Mouse (Mus musculus) kidney, adult 2 months (tissue): ENCODE data around the gene Hist3h2a. TPM values are rescaled to one million over a fixed set of nuclear protein-coding genes. Genes with fewer than 3 reads are reported as not detected.
"Not testable (repeated sequence)": the region's sequence is repeated elsewhere in the genome, so short reads cannot be mapped to it uniquely, and the experiment has no call there.

Experiments used
- DNase-seq: peaks from one replicate; pipeline ENCODE4 v3.0.0; 2021
- H3K27ac ChIP-seq: fragments of 200-500 bp; 2 replicates; pipeline ENCODE4 v1.5.1; 2012; ENCODE audit warnings: low read depth, low read length, control low read depth, inconsistent platforms; ENCODE audit not compliant: insufficient read depth
- H3K27me3 ChIP-seq: fragments of 200-500 bp; replicated peaks from 2 replicates; pipeline ENCODE4 v1.6.1; 2012; ENCODE audit warnings: mild to moderate bottlenecking, moderate library complexity, low read length, inconsistent platforms; ENCODE audit not compliant: control insufficient read depth, insufficient read depth
- H3K36me3 ChIP-seq: fragments of 200-500 bp; 2 replicates; pipeline ENCODE4 v1.6.1; 2012; ENCODE audit warnings: mild to moderate bottlenecking, moderate library complexity, low read length, inconsistent platforms; ENCODE audit not compliant: control insufficient read depth, insufficient read depth
- H3K4me1 ChIP-seq: fragments of 200-500 bp; 2 replicates; pipeline ENCODE4 v1.6.1; 2011; ENCODE audit warnings: low read length; ENCODE audit not compliant: control insufficient read depth, insufficient read depth
- H3K4me3 ChIP-seq: fragments of 200-500 bp; 2 replicates; pipeline ENCODE4 v1.5.1; 2011; ENCODE audit warnings: mild to moderate bottlenecking, low read depth, low read length, control low read depth; ENCODE audit not compliant: insufficient read depth
- CTCF ChIP-seq: fragments of 200-500 bp; conservative IDR thresholded peaks from 2 replicates; pipeline ENCODE4 v1.5.1; 2011; ENCODE audit warnings: low read depth, mild to moderate bottlenecking, control low read depth, low read length, moderate library complexity, mixed read lengths; ENCODE audit not compliant: insufficient read depth, insufficient read length
- POLR2A ChIP-seq: fragments of 200-500 bp; IDR thresholded peaks from one replicate; pipeline ENCODE4 v1.6.1; 2011; ENCODE audit warnings: low read depth, low read length, control low read depth
- WGBS: fragments of 180-500 bp; shearing (Covaris S2); methylation state at CpG from one replicate; pipeline ENCODE4 v1.1.7; 2018; 5-methylcytosine and 5-hydroxymethylcytosine counted together
- polyA plus RNA-seq: library from polyadenylated mRNA; depleted of rRNA; stranded (reverse); fragments of >200 nt; gene quantifications from 2 replicates; pipeline ENCODE4 v1.2.3, GENCODE M21; 2012

Hist3h2a gene
- polyA plus RNA-seq, 1 experiment, result 29.5 TPM

- Histone ChIP-seq H3K4me1 (peaks cover 8% of the 10 kb centered on the region; the same call in 1 of the 2 replicates), H3K4me3 (peak within 1 kb of the TSS; percentile 63), H3K36me3 (no peaks in the 10 kb centered on the region), H3K27ac (no peak within 1 kb of the TSS), H3K27me3 (no peaks in the 10 kb centered on the region; the same call in 1 of the 2 replicates)
- TF ChIP-seq POLR2A, result peak; percentile 15
- TF ChIP-seq CTCF, result no peak
- peak; percentile 84 for DNase-seq
- WGBS, result under 1% methylated on average over 48 of the region's 48 CpGs
Measured at GRCm38 (mm10) chr11:58948542-58949479, 5.7 kb upstream of the Hist3h2a start, which contains the start of gene Hist3h2ba. Gene Hist3h2ba, plus strand, starts transcription at chr11:58948920.

GRCm38 (mm10) chr11:58949480-58950431 lies 4.7 kb upstream of the Hist3h2a start:
- H3K4me3 ChIP-seq, result no peak overlapping the region

GRCm38 (mm10) chr11:58951210-58951609 lies 3.3 kb upstream of the Hist3h2a start:
- Histone ChIP-seq H3K27me3 (no peaks in the 10 kb centered on the region; the same call in 1 of the 2 replicates), H3K4me3 (no peak overlapping the region), H3K27ac (no peak overlapping the region), H3K36me3 (no peaks in the 10 kb centered on the region), H3K4me1 (peaks cover 12% of the 10 kb centered on the region; the same call in 1 of the 2 replicates)
- no peak for TF ChIP-seq POLR2A
- TF ChIP-seq CTCF, result no peak
- no peak for DNase-seq
- WGBS, result 83% methylated on average over 5 of the region's 5 CpGs

More at GRCm38 (mm10) chr11:58949480-58950431, 4.7 kb upstream of the Hist3h2a start:
- TF ChIP-seq POLR2A (no peak), CTCF (no peak)
- no peak for DNase-seq
- 37% methylated on average over 20 of the region's 20 CpGs for WGBS
- H3K36me3 ChIP-seq, result no peaks in the 10 kb centered on the region
- H3K27ac ChIP-seq, result no peak overlapping the region
- H3K4me1 ChIP-seq, result peaks cover 8% of the 10 kb centered on the region; the same call in 1 of the 2 replicates
- no peaks in the 10 kb centered on the region; the same call in 1 of the 2 replicates for H3K27me3 ChIP-seq

- Histone ChIP-seq H3K27me3 (no peaks in the 10 kb centered on the region; the same call in 1 of the 2 replicates), H3K4me3 (peak overlapping the region; percentile 57), H3K36me3 (no peaks in the 10 kb centered on the region), H3K27ac (no peak overlapping the region), H3K4me1 (peaks cover 7% of the 10 kb centered on the region; the same call in 1 of the 2 replicates)
- no peak for DNase-seq
- WGBS, result 2% methylated on average over 33 of the region's 33 CpGs
- TF ChIP-seq POLR2A, result no peak
Measured at GRCm38 (mm10) chr11:58953351-58954169, 925 bp upstream of the Hist3h2a start.

- not testable (repeated sequence) for DNase-seq, H3K27me3 ChIP-seq, H3K36me3 ChIP-seq, H3K4me1 ChIP-seq
- Histone ChIP-seq H3K27ac (peak overlapping the region; percentile 15; the same call in 1 of the 2 replicates), H3K4me3 (peak overlapping the region; percentile 57)
- under 1% methylated on average over 17 of the region's 17 CpGs for WGBS
Measured at GRCm38 (mm10) chr11:58954170-58954419, 390 bp upstream of the Hist3h2a start.

- under 1% methylated on average over 20 of the region's 20 CpGs for WGBS
- Histone ChIP-seq H3K36me3 (no peaks in the 10 kb centered on the region), H3K27me3 (no peaks in the 10 kb centered on the region), H3K27ac (peak overlapping the region; percentile 93), H3K4me3 (peak overlapping the region; percentile 81), H3K4me1 (peaks cover 9% of the 10 kb centered on the region; the same call in 1 of the 2 replicates)
- TF ChIP-seq CTCF (no peak), POLR2A (no peak)
- no peak for DNase-seq
Measured at GRCm38 (mm10) chr11:58955143-58955867, 820 bp downstream of the Hist3h2a start.
